ENCODE assay signal across 9 mouse cellular contexts in genomic region chr4:44106297-44106821, GRCm38 (mm10). TPM values are rescaled to one million over a fixed set of nuclear protein-coding genes. Genes with fewer than 3 reads are reported as not detected.
DNase-seq lines count a peak whose midpoint lies in the region; ATAC-seq lines count a peak whose summit lies in the region.
"Had no signal": no experiment of that assay in that cellular context is flagged by ENCODE, and none has a peak within 500 bp of the region (broad histone marks: within the 10 kb centered on the region; RNA-seq: fewer than 3 reads in every experiment).

No protein-coding gene starts in this region.

- 30% methylated on average over 18 of the region's 18 CpGs for WGBS in kidney, embryonic 16.5 days
- WGBS in embryonic facial prominence, embryonic 14.5 days, result 20% methylated on average over 18 of the region's 18 CpGs
- 25% methylated on average over 18 of the region's 18 CpGs for WGBS in intestine, embryonic 15.5 days
- WGBS in neural tube, embryonic 15.5 days, result 30% methylated on average over 18 of the region's 18 CpGs

- H3K36me3 ChIP-seq in kidney, embryonic 16.5 days (ENCODE audit: insufficient read depth, low read length), result no peaks in the 10 kb centered on the region
- no peaks in the 10 kb centered on the region for H3K36me3 ChIP-seq in embryonic facial prominence, embryonic 14.5 days (ENCODE audit: control insufficient read depth, insufficient read depth, low read length)
- no peaks in the 10 kb centered on the region for H3K36me3 ChIP-seq in intestine, embryonic 15.5 days
- no peaks in the 10 kb centered on the region for H3K36me3 ChIP-seq in neural tube, embryonic 15.5 days

- peak overlapping the region; percentile 78 for H3K27ac ChIP-seq in kidney, embryonic 16.5 days (ENCODE audit: low read length)
- H3K27ac ChIP-seq in embryonic facial prominence, embryonic 14.5 days (replicated peaks; ENCODE audit: low read depth, low read length), result peak overlapping the region; percentile 35; the same call in 1 of the 2 replicates
- H3K27ac ChIP-seq in intestine, embryonic 15.5 days, result peak overlapping the region; percentile 62; the same call in 1 of the 2 replicates
- no peak overlapping the region for H3K27ac ChIP-seq in neural tube, embryonic 15.5 days (replicated peaks)
- H3K27ac ChIP-seq: macrophage had no signal

- no peak for DNase-seq in kidney, postnatal 36 days
- DNase-seq in embryonic facial prominence, embryonic 14.5 days (ENCODE audit: low spot score), result peak; percentile 86
- no peak for DNase-seq in layer of hippocampus, adult 11-12 months (ENCODE audit: low spot score)
- DNase-seq in cerebellum, adult 11 months, result no peak

- peak overlapping the region; percentile 27; the same call in 1 of the 2 replicates for H3K9ac ChIP-seq in kidney, embryonic 16.5 days (replicated peaks; ENCODE audit: low read length)
- H3K9ac ChIP-seq in embryonic facial prominence, embryonic 14.5 days (ENCODE audit: low read depth, low read length), result peak overlapping the region; percentile 45; the same call in 1 of the 2 replicates
- H3K9ac ChIP-seq in intestine, embryonic 15.5 days, result no peak overlapping the region
- no peak overlapping the region for H3K9ac ChIP-seq in neural tube, embryonic 15.5 days (replicated peaks)

- H3K27me3 ChIP-seq in kidney, embryonic 16.5 days (ENCODE audit: insufficient read depth, low read length), result no peaks in the 10 kb centered on the region
- no peaks in the 10 kb centered on the region for H3K27me3 ChIP-seq in embryonic facial prominence, embryonic 14.5 days (replicated peaks; ENCODE audit: control insufficient read depth, insufficient read depth, low read length)
- H3K27me3 ChIP-seq in intestine, embryonic 15.5 days (replicated peaks), result no peaks in the 10 kb centered on the region
- H3K27me3 ChIP-seq in neural tube, embryonic 15.5 days (replicated peaks), result no peaks in the 10 kb centered on the region

- no peaks in the 10 kb centered on the region for H3K9me3 ChIP-seq in kidney, embryonic 16.5 days (ENCODE audit: low read length)
- H3K9me3 ChIP-seq in embryonic facial prominence, embryonic 14.5 days (ENCODE audit: control insufficient read depth, low read length), result no peaks in the 10 kb centered on the region
- H3K9me3 ChIP-seq in intestine, embryonic 15.5 days, result no peaks in the 10 kb centered on the region
- H3K9me3 ChIP-seq in neural tube, embryonic 15.5 days (replicated peaks), result no peaks in the 10 kb centered on the region

- H3K4me3 ChIP-seq in kidney, embryonic 16.5 days (ENCODE audit: low read length), result peak overlapping the region; percentile 19
- peak overlapping the region; percentile 33 for H3K4me3 ChIP-seq in embryonic facial prominence, embryonic 14.5 days (ENCODE audit: low read depth, low read length)
- H3K4me3 ChIP-seq in intestine, embryonic 15.5 days (replicated peaks), result peak overlapping the region; percentile 22
- H3K4me3 ChIP-seq in neural tube, embryonic 15.5 days (replicated peaks), result peak overlapping the region; percentile 26

- H3K4me2 ChIP-seq in kidney, embryonic 16.5 days (replicated peaks; ENCODE audit: low read depth, low read length), result peak overlapping the region; percentile 37
- peak overlapping the region; percentile 49 for H3K4me2 ChIP-seq in embryonic facial prominence, embryonic 14.5 days (ENCODE audit: low read depth, low read length)
- peak overlapping the region; percentile 52 for H3K4me2 ChIP-seq in intestine, embryonic 15.5 days (replicated peaks)
- H3K4me2 ChIP-seq in neural tube, embryonic 15.5 days, result peak overlapping the region; percentile 48

- H3K4me1 ChIP-seq in kidney, embryonic 16.5 days (ENCODE audit: insufficient read depth, low read length), result peaks cover 31% of the 10 kb centered on the region
- peaks cover 23% of the 10 kb centered on the region for H3K4me1 ChIP-seq in embryonic facial prominence, embryonic 14.5 days (ENCODE audit: control insufficient read depth, insufficient read depth, low read length)
- H3K4me1 ChIP-seq in intestine, embryonic 15.5 days (replicated peaks), result peaks cover 30% of the 10 kb centered on the region; the same call in 1 of the 2 replicates
- peaks cover 18% of the 10 kb centered on the region for H3K4me1 ChIP-seq in neural tube, embryonic 15.5 days

- no peak for ATAC-seq in kidney, embryonic 16.5 days (ENCODE audit: low FRiP score, low TSS enrichment)
- peak; percentile 69 for ATAC-seq in embryonic facial prominence, embryonic 14.5 days (ENCODE audit: low read depth)
- ATAC-seq in intestine, embryonic 15.5 days, result peak; percentile 26; the same call in 1 of the 2 replicates
- ATAC-seq in neural tube, embryonic 15.5 days (ENCODE audit: low FRiP score), result no peak
- ATAC-seq in cerebellum, adult (ENCODE audit: insufficient number of reproducible peaks, low FRiP score, low TSS enrichment), result no peak

RNA-seq across cellular contexts. Expression of gene Gne, which starts 22.4 kb away (rescaled TPM):
- 26.4 and 26.6 TPM in 2 replicates for polyA plus RNA-seq in kidney, embryonic 16.5 days (2015; fragmentation: Nextera tagmentation; extraction: Ambion mirVana)
- polyA plus RNA-seq in embryonic facial prominence, embryonic 14.5 days (2014; fragmentation: Nextera tagmentation; extraction: Ambion mirVana), result 27.6 and 29.0 TPM in 2 replicates
- 42.0 and 47.0 TPM in 2 replicates for polyA plus RNA-seq in intestine, embryonic 15.5 days (2015; fragmentation: Nextera tagmentation; extraction: Ambion mirVana)
- 27.2 and 30.9 TPM in 2 replicates for polyA plus RNA-seq in neural tube, embryonic 15.5 days (2015; fragmentation: Nextera tagmentation; extraction: Ambion mirVana)

Comparison
In these comparisons a context has a peak if more than half of its experiments do, and no peak if none do; other contexts are left out.
1. ATAC-seq: peak in embryonic facial prominence, embryonic 14.5 days (single experiment) and intestine, embryonic 15.5 days (single experiment); none in kidney, embryonic 16.5 days (single experiment), neural tube, embryonic 15.5 days (single experiment) and cerebellum, adult (single experiment).
2. H3K9ac ChIP-seq: peak in kidney, embryonic 16.5 days (single experiment) and embryonic facial prominence, embryonic 14.5 days (single experiment); none in intestine, embryonic 15.5 days (single experiment) and neural tube, embryonic 15.5 days (single experiment).
3. Peak in every context shown above with its lines, with median percentiles within 50 percentile points of each other: H3K4me2 ChIP-seq and H3K4me3 ChIP-seq.